Mouse (Mus musculus) layer of hippocampus, adult 9-11 months (tissue): Measurements from ENCODE around the gene March8.
"Not testable (repeated sequence)": the region's sequence is repeated elsewhere in the genome, so short reads cannot be mapped to it uniquely, and the experiment has no call there.

Experiments used
- DNase-seq: peaks from one replicate; pipeline ENCODE4 v3.0.0; 2022

The March8 gene

DNA sequence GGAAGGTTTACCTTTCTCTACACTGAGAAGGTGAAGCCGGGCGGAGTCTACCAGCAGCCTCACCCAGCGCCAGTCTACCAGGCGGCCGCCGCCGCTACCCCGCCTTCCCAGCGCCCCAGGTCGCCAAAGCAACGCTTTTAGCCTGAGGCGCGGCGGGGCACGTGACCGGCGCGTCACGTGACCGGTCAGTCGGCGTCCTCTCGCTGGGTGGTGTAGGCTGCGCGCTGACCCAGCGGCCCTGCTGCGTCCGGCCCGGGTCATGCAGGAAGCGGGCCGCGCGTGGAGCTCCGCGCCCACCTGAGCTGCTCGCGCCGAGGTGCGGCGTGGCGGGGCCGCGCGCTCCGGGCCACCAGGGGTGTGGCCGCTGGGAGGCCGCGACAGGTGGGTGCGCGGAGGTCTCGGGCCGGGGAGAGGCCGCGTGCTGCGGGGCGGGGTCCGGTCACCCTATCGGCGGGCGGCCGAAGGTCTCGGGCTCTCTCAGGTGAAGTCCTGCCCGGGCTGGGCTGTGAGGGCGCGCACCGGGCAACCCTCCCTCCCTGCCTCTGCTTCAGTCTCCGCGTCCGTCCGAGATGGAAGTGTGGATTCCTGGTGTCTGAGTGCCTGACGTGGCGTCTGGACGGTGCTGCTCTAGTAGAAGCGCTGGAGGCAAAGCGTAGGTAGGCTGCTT is at the start of gene March8:
Gene March8, plus strand, starts transcription at position 190 of the 667 bp plus-strand sequence.
- DNase-seq = peak; percentile 91

DNA sequence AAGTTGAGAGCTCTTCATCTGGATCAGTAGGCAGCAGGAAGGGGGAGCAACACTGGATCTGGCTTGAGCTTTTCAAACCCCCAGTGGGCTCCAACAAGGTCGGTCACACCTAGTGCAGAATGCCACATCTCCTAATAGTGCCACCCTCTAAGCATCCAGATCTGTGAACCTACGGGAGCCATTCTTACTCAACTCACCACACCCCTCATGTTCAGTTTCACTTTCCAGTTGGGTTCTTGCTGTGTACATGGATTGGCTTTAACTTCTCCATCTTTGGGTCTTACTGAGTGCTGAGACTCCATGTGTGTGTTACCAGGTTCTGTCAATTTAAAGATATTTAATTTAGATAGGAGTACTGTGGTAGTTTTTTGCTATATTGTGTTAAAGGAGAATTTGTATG is 26.4 kb upstream of the March8 start:
- no peak for DNase-seq

DNA sequence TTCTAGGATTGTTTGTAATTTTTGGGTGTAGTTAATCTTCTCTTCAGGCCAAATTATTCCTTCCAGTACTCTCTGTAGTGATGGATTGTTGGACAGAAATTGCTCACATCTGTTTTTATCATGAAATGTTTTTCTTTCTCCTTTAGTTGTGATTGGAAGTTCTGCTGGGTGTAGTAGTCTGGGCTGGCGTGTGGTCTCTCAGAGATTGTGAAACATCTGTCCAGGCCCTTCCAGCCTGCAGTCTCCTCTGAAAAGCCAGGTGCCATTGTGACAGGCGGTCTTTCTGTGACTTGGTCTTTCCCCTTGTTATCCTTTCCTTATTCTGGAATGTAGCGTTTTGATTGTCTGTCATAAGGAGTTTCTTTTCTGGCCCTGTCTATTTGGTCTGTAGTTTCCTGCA is 18.6 kb upstream of the March8 start:
- no peak for DNase-seq

GRCm38 (mm10) chr6:116326641-116327040 is 11.2 kb upstream of the March8 start:
- no peak for DNase-seq

DNA sequence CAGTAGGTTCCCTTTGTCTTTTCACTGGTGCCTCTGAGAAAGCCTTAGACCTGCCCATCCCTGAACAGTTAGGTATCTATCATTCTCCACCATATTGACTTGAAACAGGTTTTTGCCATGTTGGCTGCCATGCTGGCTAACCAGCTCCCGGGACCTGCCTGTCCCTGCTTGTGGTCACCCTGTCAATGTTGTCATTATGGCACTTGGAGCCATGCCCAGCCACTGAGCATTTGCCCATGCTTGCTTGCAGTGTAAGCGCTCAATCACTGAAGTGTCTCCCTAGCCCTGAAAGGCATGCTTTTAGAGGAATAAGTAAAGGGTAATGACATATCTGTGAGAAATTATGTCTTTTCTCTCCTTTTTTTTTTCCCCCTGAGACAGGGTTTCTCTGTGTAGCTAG is 6.4 kb upstream of the March8 start:
- DNase-seq = no peak

DNA sequence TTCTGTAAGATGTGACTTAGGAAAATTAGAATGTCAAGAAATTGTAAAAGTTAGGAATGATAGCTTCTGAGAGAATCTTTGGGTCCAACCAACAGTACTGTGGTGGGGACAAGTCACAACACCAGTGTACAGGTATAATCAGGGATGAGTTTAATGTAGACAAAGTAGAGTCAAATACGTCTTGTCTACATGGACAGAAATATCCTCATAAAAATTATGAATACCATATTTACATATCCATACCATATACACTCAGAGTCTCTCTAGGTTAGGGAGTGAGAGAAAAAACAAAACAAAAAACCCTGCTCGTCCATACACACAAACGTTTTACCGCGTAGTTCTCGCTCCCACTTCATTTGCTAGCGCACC is 374 bp upstream of the March8 start:
- no peak for DNase-seq

- no peak for DNase-seq
Observed at GRCm38 (mm10) chr6:116338520-116338919, 696 bp downstream of the March8 start.

DNA sequence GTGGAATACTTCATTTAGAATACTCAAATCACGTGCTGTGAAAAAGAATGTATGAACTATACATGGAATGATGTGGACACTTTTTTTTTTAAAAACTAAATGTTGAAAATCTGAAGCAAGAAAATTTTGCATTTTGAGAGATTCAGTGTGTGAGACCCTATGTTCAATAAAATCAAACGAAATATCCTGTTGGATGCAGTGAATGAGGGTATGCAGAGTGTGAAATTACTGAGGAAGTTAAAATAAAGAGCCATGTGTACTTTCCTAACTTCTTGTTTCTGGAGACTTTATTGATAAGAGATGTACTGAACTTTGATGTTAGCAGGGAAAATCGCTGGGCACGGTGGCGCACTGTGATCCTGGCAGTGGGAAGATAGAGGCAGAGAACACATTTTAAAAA is 1.3 kb downstream of the March8 start:
- no peak for DNase-seq

GRCm38 (mm10) chr6:116340521-116340920 is 2.7 kb downstream of the March8 start:
- no peak for DNase-seq

GRCm38 (mm10) chr6:116347953-116348352 is 10.1 kb downstream of the March8 start:
- DNase-seq = no peak

DNA sequence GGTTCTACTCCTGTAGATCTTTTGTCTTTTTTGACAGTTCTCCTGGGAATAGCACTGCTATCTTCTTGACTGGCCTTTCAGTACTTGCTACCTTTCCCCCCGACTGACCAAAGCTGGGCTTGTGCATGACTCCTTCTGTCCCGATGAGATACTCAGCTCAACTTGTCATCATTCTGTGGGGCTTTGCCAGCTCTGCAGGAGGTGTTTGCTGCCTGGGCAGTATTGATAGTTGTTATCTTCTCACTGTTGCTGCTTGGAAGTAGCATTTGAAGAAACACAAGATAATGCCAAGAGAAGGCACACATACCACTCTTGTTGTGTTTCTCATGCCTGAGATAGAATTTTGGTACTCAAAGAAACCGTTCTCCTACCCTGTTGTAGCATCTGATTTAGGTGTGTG is 12.2 kb downstream of the March8 start:
- no peak for DNase-seq

DNA sequence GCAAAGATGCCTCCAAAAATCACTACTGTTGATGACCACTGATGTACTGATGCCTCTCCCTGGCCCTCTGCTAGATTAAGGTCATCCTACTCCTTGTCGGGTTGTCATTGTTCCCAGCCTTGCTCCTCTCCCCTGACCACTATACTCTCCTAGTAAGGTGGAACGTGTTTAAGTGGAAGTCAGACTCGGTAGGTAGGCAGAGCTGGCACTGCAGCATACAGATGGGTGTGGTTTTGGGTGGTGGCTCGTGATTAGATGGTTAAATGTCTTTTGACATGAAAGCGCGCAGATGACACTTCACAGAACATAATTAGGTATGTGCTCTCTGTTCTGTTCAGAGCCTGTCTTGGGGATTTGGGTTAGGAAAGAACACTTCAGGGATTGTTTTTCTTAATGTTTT is 12.8 kb downstream of the March8 start:
- no peak for DNase-seq

- no peak for DNase-seq
Observed at GRCm38 (mm10) chr6:116351534-116351933, 13.7 kb downstream of the March8 start.

GRCm38 (mm10) chr6:116353428-116353827 is 15.6 kb downstream of the March8 start:
- DNase-seq = no peak

DNA sequence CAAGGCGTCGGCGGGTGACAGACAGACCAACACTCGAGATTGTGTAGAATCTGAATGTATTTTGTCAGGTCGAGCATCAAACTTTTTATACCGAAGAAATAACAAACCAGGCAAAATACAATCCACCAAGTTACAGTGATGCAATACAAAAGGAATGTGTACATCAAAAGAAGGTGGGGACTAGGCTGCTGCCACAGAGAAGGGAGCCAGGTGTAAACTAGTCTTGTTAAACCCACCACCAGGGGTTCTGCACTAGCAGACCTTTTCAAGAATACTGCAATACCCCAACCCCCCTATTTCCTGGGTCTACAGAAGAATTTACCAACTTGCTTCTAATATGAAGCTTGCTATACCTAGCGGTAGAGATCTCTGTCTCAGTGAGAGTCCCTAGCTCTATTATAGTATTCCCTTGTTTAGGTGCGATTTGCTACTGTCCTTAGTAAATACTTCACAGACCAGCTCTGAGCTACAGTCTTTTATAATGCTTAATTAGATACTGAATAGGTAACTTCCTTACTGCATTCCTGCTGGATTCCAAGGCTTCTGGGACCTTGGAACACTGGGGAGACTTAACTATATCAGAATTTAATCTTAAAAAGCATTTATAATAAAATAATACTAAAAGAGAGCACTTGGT is 18.6 kb downstream of the March8 start:
- DNase-seq = not testable (repeated sequence)

DNA sequence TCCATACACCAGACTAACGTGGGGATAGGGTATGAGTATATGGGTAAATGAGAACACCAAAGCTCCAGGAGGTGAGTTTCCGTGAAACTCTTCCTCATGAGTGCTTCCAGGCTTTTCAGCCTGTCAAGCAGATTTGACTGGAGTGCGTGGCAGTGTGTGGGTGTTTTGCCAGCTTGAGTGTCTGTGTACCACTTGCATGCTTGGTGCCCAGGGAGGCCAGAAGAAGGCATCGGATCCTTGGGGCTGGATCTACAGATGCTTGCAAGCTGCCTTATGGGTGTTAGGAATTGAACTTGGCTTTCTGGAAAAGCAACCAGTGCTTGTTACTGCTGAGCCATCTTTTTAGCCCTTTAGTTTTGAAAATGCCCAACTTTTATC is 19.1 kb downstream of the March8 start:
- DNase-seq = peak; percentile 28

DNA sequence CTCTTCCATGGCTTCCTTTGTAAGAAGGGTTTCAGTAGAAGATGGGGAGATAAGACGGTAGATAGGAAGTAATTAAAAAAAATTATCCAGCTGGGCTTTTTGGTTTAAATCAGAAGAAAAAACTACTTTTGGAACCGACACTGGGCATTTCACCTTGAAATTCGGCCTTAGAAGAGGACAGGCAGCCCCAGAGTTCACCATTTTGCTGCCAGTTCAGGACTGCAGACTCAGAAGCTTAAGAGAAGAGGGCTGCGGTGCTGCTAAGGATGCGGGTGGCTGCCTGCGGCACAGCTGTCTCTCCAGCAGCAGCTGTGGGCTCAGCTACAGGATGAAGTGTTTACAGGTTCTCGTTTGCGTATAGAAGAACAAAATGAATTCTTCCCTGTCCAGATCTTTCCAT is 20.2 kb downstream of the March8 start:
- DNase-seq = no peak

DNA sequence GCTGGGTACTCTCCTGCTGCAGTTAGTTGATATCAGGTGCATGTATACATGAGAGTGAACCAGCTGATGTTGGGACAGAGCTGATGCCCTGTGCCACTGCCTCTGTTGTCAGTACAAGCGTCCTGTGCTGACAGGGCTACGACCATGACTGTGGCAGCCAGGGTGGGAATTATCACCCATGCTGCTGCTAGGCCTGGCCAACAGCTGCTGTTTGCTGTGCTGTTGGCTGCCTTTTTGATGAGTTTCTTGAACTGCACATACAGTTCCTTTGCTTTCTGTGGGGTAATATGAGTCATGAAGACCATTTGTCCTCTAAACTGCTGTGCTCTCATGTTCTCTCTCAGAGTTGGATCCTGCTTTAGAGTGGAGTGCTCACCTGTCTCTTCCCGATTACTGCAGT is 21.4 kb downstream of the March8 start:
- DNase-seq = no peak

DNA sequence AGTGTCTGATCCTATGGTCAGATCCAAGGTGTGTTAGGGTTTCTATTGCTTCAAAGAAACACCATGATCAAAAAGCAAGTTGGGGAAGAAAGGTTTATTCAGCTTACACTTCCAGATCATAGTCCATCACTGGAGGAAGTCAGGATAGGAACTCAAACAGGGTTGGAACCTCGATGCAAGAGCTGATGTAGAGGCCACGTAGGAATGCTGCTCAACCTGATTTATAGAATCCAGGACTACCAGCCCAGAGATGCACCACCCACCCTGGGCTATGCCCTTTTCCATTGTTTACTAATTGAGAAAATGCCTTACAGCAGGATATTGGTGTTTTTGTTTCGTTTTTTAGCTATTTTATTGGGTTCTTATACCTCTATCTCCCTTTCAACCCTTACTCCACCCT is 23.6 kb downstream of the March8 start:
- DNase-seq = no peak

DNA sequence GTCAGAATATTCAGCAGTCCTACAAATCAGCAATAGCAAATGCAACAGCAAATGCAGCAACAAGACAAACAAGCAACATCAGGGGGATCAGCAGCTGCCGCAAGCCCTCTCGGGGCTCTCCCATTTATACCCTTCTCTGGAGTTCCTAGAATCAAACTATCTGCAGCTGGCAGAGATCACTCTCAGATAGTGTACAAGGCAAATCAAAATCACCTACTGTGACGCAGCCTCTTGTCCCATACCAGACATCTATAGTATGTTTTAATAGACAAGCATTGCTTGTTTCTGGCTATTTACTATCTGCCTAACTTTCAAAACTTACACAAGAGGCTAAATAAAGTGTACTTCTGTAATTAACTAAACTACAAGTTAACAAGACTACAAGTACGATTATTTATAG is 24.2 kb downstream of the March8 start:
- no peak for DNase-seq

GRCm38 (mm10) chr6:116367971-116368370 is 30.1 kb downstream of the March8 start:
- no peak for DNase-seq

GRCm38 (mm10) chr6:116369811-116370210 is 32.0 kb downstream of the March8 start:
- DNase-seq = no peak

DNA sequence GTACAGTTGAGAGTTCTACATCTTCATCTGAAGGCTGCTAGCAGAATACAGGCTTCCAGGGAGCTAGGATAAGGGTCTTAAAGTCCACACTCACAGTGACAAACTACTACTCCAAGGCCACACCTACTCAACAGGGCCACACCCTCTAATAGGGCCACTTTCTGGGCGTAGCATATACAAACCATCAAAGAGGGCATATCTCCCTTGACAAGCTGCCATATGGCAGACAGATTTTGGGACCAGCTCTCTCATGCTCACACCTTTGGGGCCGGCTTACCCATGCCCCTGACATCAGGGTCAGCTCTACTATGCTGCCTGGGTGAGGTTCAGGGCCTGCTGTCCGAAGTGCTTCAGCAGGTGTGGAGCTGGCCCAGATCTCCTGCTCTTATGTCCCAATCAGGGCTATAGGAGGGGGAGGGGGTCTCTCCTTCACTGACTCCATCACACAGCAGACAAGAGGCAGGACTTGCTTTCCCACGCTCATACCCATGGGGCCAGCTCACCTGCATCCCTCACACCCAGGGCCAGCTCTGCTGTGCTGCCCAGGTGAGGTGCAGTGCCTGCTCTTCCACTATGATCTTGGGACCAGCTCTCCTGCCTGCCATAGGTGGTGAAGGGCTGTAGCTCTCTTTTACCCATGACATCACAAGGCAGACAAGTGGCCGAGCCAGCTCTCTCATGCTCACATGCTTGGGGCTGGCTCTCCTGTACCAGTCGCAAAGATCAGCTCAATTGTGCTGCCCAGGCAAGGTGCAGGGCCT is 32.6 kb downstream of the March8 start:
- DNase-seq = no peak

DNA sequence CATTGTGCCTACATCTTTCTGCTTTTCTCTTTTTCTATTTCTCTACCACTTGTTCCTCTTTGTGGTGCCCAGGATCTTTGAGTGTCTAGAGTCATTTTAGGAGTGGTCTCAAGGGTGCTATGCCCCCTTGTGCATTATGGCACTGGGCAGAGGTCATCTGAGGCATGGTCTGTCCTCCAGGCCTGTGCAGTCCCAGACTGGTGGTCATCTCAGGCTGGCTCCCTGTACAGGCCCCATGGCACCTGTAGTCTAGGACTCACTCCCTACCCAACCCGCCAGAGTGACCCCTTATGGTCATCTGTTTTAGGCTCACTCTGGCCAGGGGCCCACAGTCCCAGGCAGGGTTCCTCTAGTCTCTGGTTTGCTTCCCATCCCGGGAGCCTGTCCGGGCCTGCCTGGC is 33.7 kb downstream of the March8 start:
- DNase-seq = no peak
